Mouse (Mus musculus): ENCODE results near the gene Oprd1.

- TF ChIP-seq CTCF (IDR thresholded peaks at IDR 0.05; ENCODE audit: borderline replicate concordance, insufficient read depth, low read length) (no peak), POLR2A (IDR thresholded peaks at IDR 0.05; ENCODE audit: low read depth, low read length) (no peak)
These were observed 72.1 kb downstream of the Oprd1 start for GRCm38 (mm10) chr4:132072156-132072555.

Data from embryonic fibroblast, embryonic 13.5 days (primary cell).